Mouse (Mus musculus) CH12.LX (cell line): Measurements from ENCODE around the gene Abracl.

Source experiments
- CTCF ChIP-seq, 2 experiments: IDR thresholded peaks in 1 of 2; conservative IDR thresholded peaks in 1 of 2; 2 replicates each; pipeline ENCODE4 v1.5.1; 2011 to 2012; ENCODE audit warnings: low read depth in 2 of 2, low read length in 2 of 2, improper control_type of control experiment in 1 of 2, inconsistent platforms in 1 of 2, mild to moderate bottlenecking in 1 of 2, moderate library complexity in 1 of 2
- MAZ ChIP-seq: IDR thresholded peaks from 2 replicates; pipeline ENCODE4 v1.6.1; 2012; ENCODE audit warnings: low read depth, mild to moderate bottlenecking, inconsistent platforms, low read length, improper control_type of control experiment, moderate library complexity
- POLR2A ChIP-seq: IDR thresholded peaks from 2 replicates; pipeline ENCODE4 v1.6.1; 2011; ENCODE audit warnings: low read depth, mild to moderate bottlenecking, improper control_type of control experiment, low read length
- USF1 ChIP-seq: IDR thresholded peaks from 2 replicates; pipeline ENCODE4 v1.6.1; 2014; ENCODE audit warnings: low read depth, mild to moderate bottlenecking, inconsistent platforms, low read length, improper control_type of control experiment
- ZNF384 ChIP-seq: IDR thresholded peaks from 2 replicates; pipeline ENCODE4 v1.6.1; 2012; ENCODE audit warnings: low read depth, low read length, improper control_type of control experiment, inconsistent platforms

DNA sequence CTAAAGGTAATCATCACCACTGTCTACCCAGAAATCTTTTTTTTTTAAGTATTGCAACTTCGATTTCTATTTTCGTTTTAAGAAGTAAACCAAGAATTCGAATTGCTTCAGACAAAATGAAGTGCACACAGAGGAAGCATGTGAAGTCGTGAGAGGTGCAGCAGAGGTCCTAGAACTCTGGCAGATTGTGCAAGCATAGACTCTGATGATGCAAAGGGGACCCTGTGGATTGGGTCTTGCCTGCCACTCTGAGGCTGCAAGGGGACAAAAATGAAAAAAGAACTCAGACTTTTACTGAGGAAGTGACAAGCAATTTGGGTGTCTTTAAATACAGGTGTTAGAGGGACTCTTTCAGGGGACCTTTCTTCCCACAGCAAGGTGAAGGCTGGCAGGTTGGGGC lies 32.5 kb downstream of the Abracl start:
- TF ChIP-seq POLR2A, result no peak
- TF ChIP-seq CTCF (conservative IDR thresholded peaks at IDR 0.05 in 1 of 2, IDR thresholded peaks at IDR 0.05 in 1 of 2; ENCODE audit: low read depth in 2 of 2, low read length in 2 of 2), result no peak
- no peak for TF ChIP-seq MAZ
- no peak for TF ChIP-seq USF1
- no peak for TF ChIP-seq ZNF384
